Mouse (Mus musculus) heart, adult 10 weeks (tissue): ENCODE results near the gene Atg3. TPM values are rescaled to one million over a fixed set of nuclear protein-coding genes. Genes with fewer than 3 reads are reported as not detected.

Experiments
- polyA plus RNA-seq: library from polyadenylated mRNA; stranded (reverse); fragments of 350-450 nt; fragmentation: Illumina TruSeq; extraction: RNeasy Lipid Tissue Mini Kit (QIAGEN cat#74804); gene quantifications from one replicate; pipeline ENCODE4 v1.2.3, GENCODE M21; 2014; ENCODE audit warnings: low read depth, low replicate concordance

Gene Atg3
- 27.4 TPM for polyA plus RNA-seq

DNA sequence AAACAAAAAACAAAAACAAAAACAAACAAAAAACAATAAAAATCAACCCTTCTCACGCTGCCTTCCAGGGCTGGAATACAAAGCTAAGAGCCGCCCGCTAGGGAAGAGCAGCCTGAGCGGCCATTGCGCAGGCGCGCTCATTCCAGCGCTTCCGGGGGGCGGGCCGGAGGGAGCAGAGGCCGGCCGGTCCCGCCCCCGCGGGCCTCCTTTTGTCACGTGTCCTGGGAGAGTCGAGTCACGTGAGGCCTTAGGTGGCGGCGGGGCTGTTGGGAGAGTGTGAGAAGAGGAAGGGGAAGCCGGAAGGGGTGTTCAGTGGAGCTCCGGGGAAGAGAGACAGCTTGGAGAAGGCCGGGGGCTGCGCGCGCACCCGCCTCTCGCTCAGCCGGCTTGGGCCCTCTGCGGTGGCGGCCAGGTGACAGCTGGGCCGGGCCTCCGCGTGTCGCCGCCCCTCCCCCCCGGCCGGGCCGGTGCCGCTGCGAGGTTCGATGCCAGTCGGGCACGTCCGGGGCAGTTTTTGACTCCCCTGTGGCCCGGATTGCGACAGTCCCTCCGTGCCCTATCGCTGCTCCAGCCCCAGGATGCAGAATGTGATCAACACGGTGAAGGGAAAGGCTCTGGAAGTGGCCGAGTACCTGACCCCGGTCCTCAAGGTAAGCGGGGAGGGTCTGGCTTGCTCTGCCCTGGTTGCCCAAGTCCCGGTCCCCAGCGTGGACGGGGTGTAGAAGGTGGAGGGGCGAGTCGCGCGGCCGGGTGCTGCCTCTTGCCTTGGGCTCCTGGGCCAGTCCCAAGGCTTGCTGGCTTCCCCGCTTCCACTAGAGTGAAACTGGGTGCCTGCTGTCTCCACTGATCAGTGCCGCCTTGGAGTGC lies at the start of gene Atg3, which contains the start of gene Slc35a5:
Atg3 (plus strand) TSS at position 264 of the 867 bp plus-strand sequence.
Slc35a5 (minus strand) TSS at position 185 of the 867 bp plus-strand sequence.

DNA sequence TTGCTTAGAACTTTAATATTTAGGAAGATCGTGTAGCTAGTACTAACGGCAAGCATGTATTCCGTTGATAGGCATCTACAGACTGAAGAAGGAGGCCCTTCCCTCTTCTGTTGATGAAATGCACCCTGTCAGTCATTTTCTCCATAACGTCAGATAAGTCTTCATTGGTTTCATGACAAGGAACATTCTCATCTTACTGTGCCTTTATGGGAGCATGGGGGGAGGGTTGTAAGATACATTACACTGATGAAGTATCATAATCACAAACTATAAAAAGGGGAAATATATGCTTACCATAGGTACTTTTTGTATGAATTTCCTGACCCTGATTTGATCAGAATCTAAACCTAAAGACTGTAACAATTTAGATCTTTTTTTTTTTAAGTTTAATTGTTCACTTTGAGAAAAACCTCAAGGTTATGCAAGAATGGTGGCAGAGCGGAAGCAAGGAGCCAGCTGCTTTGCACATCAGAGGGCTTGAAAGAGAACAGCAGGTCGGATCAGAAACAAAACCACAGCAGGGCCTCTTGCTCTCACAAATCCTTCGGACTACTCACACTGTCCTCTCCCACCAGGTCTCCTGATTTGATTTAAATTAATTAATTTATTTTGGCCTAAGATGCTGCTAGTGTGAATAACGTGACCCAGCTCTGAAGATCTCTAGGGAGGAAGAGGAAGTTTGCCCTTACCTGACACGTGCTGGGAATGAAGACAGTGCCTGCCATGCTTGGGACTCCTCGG lies 65.2 kb downstream of the Atg3 start, which contains the start of gene Btla:
Btla (plus strand) TSS at position 668 of the 741 bp plus-strand sequence.

Other genes with a start within 250 kb of the Atg3 start
- gene Cd200r3, start 215.1 kb upstream of the Atg3 start, polyA plus RNA-seq: not detected
- gene Ccdc80, start 65.4 kb upstream of the Atg3 start, polyA plus RNA-seq: 47.7 TPM
- gene Slc35a5, start 79 bp upstream of the Atg3 start, polyA plus RNA-seq: 10.0 TPM
- gene Btla, start 65.5 kb downstream of the Atg3 start, polyA plus RNA-seq: 0.81 TPM